Mouse (Mus musculus): ENCODE data around the gene Cdc42se2. TPM values are rescaled to one million over a fixed set of nuclear protein-coding genes. Genes with fewer than 3 reads are reported as not detected.

The Cdc42se2 gene
- polyA plus RNA-seq (2012; ENCODE audit: insufficient read depth, insufficient read length, low replicate concordance, missing spikeins): 199 and 303 TPM in 2 replicates

DNA sequence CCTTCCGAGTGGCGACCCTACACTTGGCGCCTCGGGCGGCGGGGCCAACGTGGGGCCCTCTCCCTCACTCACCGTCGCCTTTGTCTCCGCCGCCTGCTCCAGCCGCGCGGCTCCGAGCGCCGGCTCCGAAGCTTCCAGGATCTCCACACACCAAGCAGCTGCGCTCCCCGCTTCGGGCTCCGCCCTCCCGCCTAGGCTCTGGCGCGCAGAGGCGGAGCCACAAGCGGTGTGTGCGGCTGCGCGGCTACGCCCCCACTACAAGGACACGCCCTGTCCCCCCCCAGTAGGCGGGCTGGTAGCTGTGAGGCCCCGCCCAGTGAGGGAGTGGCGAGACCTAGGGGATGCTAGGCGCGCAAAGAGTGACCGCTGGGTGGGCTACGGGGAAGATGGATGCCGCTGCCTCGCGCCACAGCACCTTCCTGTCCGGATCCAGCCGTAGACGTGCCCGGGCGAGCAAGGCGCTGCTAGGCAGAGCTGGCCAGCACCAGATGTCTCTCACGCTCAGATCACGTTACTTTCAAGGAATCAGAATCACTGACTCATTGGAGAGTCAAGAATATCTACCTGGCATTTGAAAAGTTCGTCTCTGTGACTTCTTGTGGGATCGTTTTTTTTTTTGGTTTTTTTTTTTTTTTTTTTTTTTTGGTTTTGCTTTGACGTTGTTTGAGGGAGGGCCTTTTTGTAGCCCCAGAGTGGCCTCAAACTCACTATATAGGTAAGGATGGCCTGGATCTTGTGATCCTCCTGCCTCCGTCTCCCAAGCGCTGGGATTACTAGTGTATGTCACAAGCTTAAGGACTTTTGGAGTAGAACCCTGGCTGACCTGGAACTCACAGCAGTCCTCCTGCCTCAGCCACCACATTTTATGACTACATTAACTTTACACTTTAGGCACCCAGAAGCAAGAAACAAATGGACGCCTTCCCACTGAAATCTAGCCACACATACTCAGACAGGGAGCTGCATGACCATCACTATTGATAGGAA is at the start of gene Cdc42se2:
Gene Cdc42se2, minus strand, starts transcription at position 188 of the 987 bp plus-strand sequence.
- Histone ChIP-seq H3K4me1 (ENCODE audit: control insufficient read depth, insufficient read depth, low read length) (no peaks in the 10 kb centered on the region), H3K27ac (ENCODE audit: insufficient read depth, low read depth, low read length) (peak within 1 kb of the TSS; percentile 82), H3K4me3 (ENCODE audit: insufficient read depth, low read depth, low read length) (peak within 1 kb of the TSS; percentile 78)
- TF ChIP-seq POLR2A (IDR thresholded peaks at IDR 0.05; ENCODE audit: insufficient read depth, low read depth, low read length) (peak; percentile 97), CTCF (IDR thresholded peaks at IDR 0.05; ENCODE audit: insufficient read depth, low read depth, low read length) (no peak)
- WGBS: 4% methylated on average over 56 of the region's 56 CpGs

DNA sequence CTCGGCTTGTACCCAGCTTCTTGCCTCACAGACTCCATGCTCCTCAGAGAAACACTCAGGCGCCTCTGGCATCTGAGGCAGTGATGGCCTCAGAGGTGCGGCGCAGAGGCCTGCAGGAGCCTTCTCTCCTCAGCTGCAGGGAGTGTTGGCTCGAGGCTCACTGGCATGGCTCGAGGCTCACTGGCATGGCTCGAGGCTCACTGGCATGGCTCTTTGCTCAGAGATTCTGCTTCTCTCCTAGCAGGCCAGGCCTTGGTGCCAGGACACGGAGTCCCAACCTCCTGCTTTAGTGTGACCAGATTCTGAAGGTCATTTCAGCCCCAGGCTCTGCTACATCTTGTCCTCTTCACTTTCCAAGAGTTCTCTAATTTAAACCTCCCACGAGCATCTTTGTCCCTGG is 48.6 kb upstream of the Cdc42se2 start:
- WGBS: 70% methylated on average over 9 of the region's 9 CpGs
- TF ChIP-seq POLR2A (IDR thresholded peaks at IDR 0.05; ENCODE audit: insufficient read depth, low read depth, low read length) (no peak), CTCF (IDR thresholded peaks at IDR 0.05; ENCODE audit: insufficient read depth, low read depth, low read length) (no peak)
- H3K27ac ChIP-seq (ENCODE audit: insufficient read depth, low read depth, low read length): no peak overlapping the region
- peaks cover 13% of the 10 kb centered on the region for H3K4me1 ChIP-seq (ENCODE audit: control insufficient read depth, insufficient read depth, low read length)
- H3K4me3 ChIP-seq (ENCODE audit: insufficient read depth, low read depth, low read length): no peak overlapping the region

DNA sequence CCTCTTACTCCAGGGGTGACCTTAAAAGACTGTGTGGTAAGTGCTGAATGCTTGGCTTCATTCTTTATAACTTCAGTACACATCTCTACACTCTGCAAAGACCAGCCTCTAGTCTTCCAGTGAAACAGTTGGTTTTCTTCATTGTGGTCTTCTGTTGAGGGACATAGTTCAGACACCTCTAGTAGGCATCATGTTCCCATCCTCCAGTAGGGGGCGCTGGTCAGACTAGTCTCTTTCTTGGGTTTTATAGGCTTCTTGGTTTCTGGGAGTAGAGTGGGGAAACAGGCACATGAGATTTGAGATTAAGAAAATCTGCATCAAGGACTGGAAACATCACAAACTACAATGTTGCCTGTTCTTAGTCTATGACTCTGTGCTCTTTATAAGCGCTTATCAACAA is 47.1 kb upstream of the Cdc42se2 start:
- TF ChIP-seq CTCF (IDR thresholded peaks at IDR 0.05; ENCODE audit: insufficient read depth, low read depth, low read length) (no peak), POLR2A (IDR thresholded peaks at IDR 0.05; ENCODE audit: insufficient read depth, low read depth, low read length) (no peak)
- peaks cover 13% of the 10 kb centered on the region for H3K4me1 ChIP-seq (ENCODE audit: control insufficient read depth, insufficient read depth, low read length)
- peak overlapping the region; percentile 81 for H3K27ac ChIP-seq (ENCODE audit: insufficient read depth, low read depth, low read length)
- WGBS: 75% methylated on average over 2 of the region's 2 CpGs
- H3K4me3 ChIP-seq (ENCODE audit: insufficient read depth, low read depth, low read length): no peak overlapping the region

DNA sequence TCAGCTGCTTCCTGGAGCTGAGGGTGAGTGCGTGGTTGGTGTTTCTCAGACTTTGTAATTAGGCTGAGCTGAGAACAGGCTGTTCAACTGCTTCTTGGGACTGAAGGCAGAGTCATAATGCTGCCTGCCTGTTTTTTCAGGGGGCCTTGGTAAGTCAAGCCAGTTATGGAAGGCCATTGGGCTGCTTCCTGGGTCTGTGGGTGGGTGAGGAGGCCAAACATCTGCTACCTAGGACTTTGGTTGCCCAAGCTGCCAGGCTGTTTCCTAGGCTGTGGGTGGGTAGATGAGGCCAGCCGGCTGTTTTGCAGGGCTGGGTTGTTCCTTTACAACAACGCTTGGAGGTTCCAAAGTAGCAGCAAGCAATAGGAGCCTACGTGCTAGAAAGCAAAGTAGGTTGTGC is 46.4 kb upstream of the Cdc42se2 start:
- peaks cover 13% of the 10 kb centered on the region for H3K4me1 ChIP-seq (ENCODE audit: control insufficient read depth, insufficient read depth, low read length)
- no peak overlapping the region for H3K4me3 ChIP-seq (ENCODE audit: insufficient read depth, low read depth, low read length)
- TF ChIP-seq CTCF (IDR thresholded peaks at IDR 0.05; ENCODE audit: insufficient read depth, low read depth, low read length): no peak
- no peak for TF ChIP-seq POLR2A (IDR thresholded peaks at IDR 0.05; ENCODE audit: insufficient read depth, low read depth, low read length)
- WGBS: 43% methylated on average over 4 of the region's 4 CpGs
- H3K27ac ChIP-seq (ENCODE audit: insufficient read depth, low read depth, low read length): peak overlapping the region; percentile 81

DNA sequence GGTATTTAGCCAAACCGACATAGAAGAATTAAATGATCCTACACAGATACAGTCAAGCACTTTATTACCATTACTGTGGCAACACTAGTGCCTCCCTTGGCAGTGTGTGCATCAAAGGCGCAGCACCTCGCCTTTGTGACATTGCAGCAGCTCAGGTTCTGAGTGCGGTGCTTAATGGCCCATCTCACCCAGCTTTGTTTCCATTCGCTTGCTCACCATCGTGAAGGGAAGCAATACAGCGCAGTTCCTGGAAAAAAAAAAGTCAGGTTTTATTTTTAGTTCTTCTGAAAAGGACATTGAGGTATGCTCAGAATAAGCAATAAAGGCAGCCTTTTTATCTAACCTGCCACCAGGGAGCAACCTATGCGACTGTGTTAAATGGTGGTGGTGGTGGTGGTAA is 39.3 kb upstream of the Cdc42se2 start:
- Histone ChIP-seq H3K4me3 (ENCODE audit: insufficient read depth, low read depth, low read length) (no peak overlapping the region), H3K4me1 (ENCODE audit: control insufficient read depth, insufficient read depth, low read length) (peaks cover 14% of the 10 kb centered on the region), H3K27ac (ENCODE audit: insufficient read depth, low read depth, low read length) (no peak overlapping the region)
- no peak for TF ChIP-seq CTCF (IDR thresholded peaks at IDR 0.05; ENCODE audit: insufficient read depth, low read depth, low read length)
- TF ChIP-seq POLR2A (IDR thresholded peaks at IDR 0.05; ENCODE audit: insufficient read depth, low read depth, low read length): no peak
- 58% methylated on average over 8 of the region's 8 CpGs for WGBS

DNA sequence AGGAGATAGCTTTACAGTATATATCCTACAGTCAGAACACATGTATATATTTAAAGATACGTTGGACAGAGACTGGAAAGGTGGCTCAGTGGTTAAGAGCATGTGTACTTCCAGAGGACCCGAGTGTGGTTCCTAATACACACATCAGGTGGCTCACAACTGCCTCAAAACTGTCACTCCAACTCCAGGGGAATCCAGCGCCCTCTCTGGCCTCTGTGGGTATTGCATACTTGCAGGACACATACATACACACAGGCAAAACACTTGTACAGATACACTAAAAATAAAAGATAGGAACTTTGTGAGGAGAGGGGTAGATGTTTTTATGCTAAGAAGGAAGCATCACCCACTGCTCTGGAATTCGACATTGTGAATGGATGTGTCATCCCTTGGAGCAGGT is 38.3 kb upstream of the Cdc42se2 start:
- Histone ChIP-seq H3K4me1 (ENCODE audit: control insufficient read depth, insufficient read depth, low read length) (peaks cover 17% of the 10 kb centered on the region), H3K4me3 (ENCODE audit: insufficient read depth, low read depth, low read length) (no peak overlapping the region), H3K27ac (ENCODE audit: insufficient read depth, low read depth, low read length) (no peak overlapping the region)
- WGBS: 85% methylated on average over 4 of the region's 4 CpGs
- TF ChIP-seq CTCF (IDR thresholded peaks at IDR 0.05; ENCODE audit: insufficient read depth, low read depth, low read length) (no peak), POLR2A (IDR thresholded peaks at IDR 0.05; ENCODE audit: insufficient read depth, low read depth, low read length) (no peak)

DNA sequence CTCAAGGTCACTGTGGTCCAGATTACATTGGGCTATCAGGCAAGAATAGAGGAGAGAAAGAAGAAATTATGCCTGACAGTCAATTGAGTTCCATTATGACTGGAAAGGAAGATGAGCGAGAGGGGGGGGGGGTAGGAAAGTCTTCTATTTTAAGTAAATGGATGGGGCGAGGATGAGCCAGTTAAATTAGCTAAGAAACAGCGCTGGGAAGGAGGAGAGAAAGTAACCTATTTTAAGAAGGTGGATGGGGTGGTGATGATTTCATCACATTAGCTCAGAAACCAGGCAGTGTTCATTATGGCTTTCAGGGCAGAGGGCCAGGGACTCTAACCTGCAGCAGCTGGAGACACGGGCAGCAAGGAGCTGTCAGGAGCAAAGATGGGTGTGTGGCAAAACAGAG is 36.0 kb upstream of the Cdc42se2 start:
- TF ChIP-seq CTCF (IDR thresholded peaks at IDR 0.05; ENCODE audit: insufficient read depth, low read depth, low read length): no peak
- TF ChIP-seq POLR2A (IDR thresholded peaks at IDR 0.05; ENCODE audit: insufficient read depth, low read depth, low read length): no peak
- 25% methylated on average over 4 of the region's 4 CpGs for WGBS

DNA sequence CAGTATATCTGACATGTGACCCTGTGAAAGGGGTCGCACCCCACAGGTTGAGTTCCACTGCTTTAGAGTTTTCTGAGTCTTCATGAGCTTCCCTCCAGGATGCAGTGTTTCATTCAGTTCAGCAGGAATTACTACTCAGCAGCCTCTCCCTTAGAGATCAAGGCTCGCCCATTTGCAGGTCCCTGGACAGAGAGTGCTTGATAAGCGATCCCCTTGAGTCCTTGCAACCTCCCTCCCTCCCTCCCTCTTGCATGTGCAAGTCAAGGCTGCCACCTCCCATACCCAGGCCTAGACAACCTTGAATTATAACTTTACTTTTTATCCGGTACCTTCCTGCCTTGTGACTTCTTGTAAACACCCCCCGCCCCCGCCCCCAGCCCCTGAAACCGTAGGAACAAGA is 32.0 kb upstream of the Cdc42se2 start:
- 61% methylated on average over 7 of the region's 7 CpGs for WGBS
- no peak for TF ChIP-seq POLR2A (IDR thresholded peaks at IDR 0.05; ENCODE audit: insufficient read depth, low read depth, low read length)
- no peak for TF ChIP-seq CTCF (IDR thresholded peaks at IDR 0.05; ENCODE audit: insufficient read depth, low read depth, low read length)
- Histone ChIP-seq H3K27ac (ENCODE audit: insufficient read depth, low read depth, low read length) (no peak overlapping the region), H3K4me3 (ENCODE audit: insufficient read depth, low read depth, low read length) (no peak overlapping the region), H3K4me1 (ENCODE audit: control insufficient read depth, insufficient read depth, low read length) (peaks cover 27% of the 10 kb centered on the region)

More for the DNA sequence above, 36.0 kb upstream of the Cdc42se2 start:
- no peak overlapping the region for H3K4me3 ChIP-seq (ENCODE audit: insufficient read depth, low read depth, low read length)
- peaks cover 26% of the 10 kb centered on the region for H3K4me1 ChIP-seq (ENCODE audit: control insufficient read depth, insufficient read depth, low read length)
- peak overlapping the region; percentile 96 for H3K27ac ChIP-seq (ENCODE audit: insufficient read depth, low read depth, low read length)

DNA sequence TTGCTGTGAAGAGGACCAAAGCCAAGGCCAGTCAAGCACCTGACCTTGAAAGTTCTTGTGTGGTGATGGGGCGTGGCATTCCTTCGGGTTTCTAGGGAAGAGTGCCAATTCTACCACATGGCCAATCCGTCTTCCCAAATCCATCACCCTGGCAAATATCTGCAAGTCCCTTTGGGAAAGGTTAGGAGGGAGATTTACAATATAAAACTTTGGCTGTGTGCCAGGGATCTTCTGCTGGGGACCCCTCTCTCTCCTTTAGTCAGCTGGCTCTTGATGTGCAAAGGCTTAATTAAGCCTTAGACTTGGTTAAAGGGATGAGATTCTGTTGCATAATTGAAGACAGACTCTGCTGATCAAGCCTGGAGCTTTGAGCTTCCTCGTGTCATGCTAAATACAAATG is 30.0 kb upstream of the Cdc42se2 start:
- peaks cover 23% of the 10 kb centered on the region for H3K4me1 ChIP-seq (ENCODE audit: control insufficient read depth, insufficient read depth, low read length)
- TF ChIP-seq CTCF (IDR thresholded peaks at IDR 0.05; ENCODE audit: insufficient read depth, low read depth, low read length) (no peak), POLR2A (IDR thresholded peaks at IDR 0.05; ENCODE audit: insufficient read depth, low read depth, low read length) (no peak)
- WGBS: 49% methylated on average over 4 of the region's 4 CpGs
- no peak overlapping the region for H3K4me3 ChIP-seq (ENCODE audit: insufficient read depth, low read depth, low read length)
- H3K27ac ChIP-seq (ENCODE audit: insufficient read depth, low read depth, low read length): peak overlapping the region; percentile 22; the same call in 1 of the 2 replicates
